Mouse (Mus musculus) testis, adult 2 months (tissue): ENCODE data around the gene St7l.

Experiments used
- CTCF ChIP-seq: fragments of 200-500 bp; IDR thresholded peaks from 2 replicates; pipeline ENCODE4 v1.5.1; 2012; ENCODE audit warnings: low read depth, mild to moderate bottlenecking, inconsistent platforms, low read length, moderate library complexity; ENCODE audit not compliant: control insufficient read depth, insufficient read depth, insufficient replicate concordance
- POLR2A ChIP-seq: fragments of 200-500 bp; IDR thresholded peaks from 2 replicates; pipeline ENCODE4 v1.6.1; 2012; ENCODE audit warnings: low read depth, mild to moderate bottlenecking, inconsistent platforms, low read length, moderate library complexity; ENCODE audit not compliant: control insufficient read depth

GRCm38 (mm10) chr3:104950926-104951325 lies 87.1 kb downstream of the St7l start:
- TF ChIP-seq CTCF, result no peak
- no peak for TF ChIP-seq POLR2A
